Mouse (Mus musculus): ENCODE measurements around the gene Grik3. TPM values are rescaled to one million over a fixed set of nuclear protein-coding genes. Genes with fewer than 3 reads are reported as not detected.
A peak's percentile ranks its signal among the peaks of the same experiment; 100 is the strongest.

Grik3 gene
- polyA plus RNA-seq, 1 experiment: 0.09 TPM

GRCm38 (mm10) chr4:125697626-125698025 is 207.1 kb downstream of the Grik3 start:
- H3K4me1 ChIP-seq (ENCODE audit: control insufficient read depth, insufficient read depth, low read length): no peaks in the 10 kb centered on the region
- WGBS: 42% methylated on average over 9 of the region's 9 CpGs
- H3K27me3 ChIP-seq (replicated peaks; ENCODE audit: control insufficient read depth, insufficient read depth, low read length): no peaks in the 10 kb centered on the region
- no peak overlapping the region for H3K27ac ChIP-seq (ENCODE audit: insufficient read depth, low read depth, low read length)
- H3K36me3 ChIP-seq (ENCODE audit: control insufficient read depth, insufficient read depth, low read length): no peaks in the 10 kb centered on the region
- DNase-seq: no peak
- no peak for TF ChIP-seq POLR2A (IDR thresholded peaks at IDR 0.05; ENCODE audit: low read depth, low read length)
- no peak for TF ChIP-seq CTCF (conservative IDR thresholded peaks at IDR 0.05; ENCODE audit: insufficient read depth, insufficient read length, low read depth, low read length)
- no peak overlapping the region for H3K4me3 ChIP-seq (ENCODE audit: insufficient read depth, low read depth, low read length)

DNA sequence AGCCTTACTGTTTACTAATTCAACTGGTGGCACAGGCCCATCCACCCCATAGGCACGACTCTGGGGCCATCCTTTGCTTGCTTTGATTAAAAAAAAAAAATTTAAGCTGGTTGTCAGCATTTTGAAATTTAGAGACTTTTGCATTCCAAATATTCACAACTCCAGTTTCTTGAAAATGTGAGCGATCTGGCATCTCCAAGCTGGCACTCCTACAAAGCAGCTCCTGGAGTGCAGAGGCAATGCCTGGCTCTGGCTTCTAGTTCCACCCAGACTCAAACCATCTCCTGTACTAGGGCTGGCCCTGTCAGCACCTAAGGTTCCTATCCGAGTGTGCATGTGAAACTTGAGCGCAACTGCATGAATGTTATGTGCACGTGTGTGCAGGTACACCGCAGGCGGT is 208.6 kb downstream of the Grik3 start:
- Histone ChIP-seq H3K27ac (ENCODE audit: insufficient read depth, low read depth, low read length) (no peak overlapping the region), H3K4me3 (ENCODE audit: insufficient read depth, low read depth, low read length) (no peak overlapping the region), H3K27me3 (replicated peaks; ENCODE audit: control insufficient read depth, insufficient read depth, low read length) (no peaks in the 10 kb centered on the region), H3K36me3 (ENCODE audit: control insufficient read depth, insufficient read depth, low read length) (no peaks in the 10 kb centered on the region), H3K4me1 (ENCODE audit: control insufficient read depth, insufficient read depth, low read length) (no peaks in the 10 kb centered on the region)
- TF ChIP-seq POLR2A (IDR thresholded peaks at IDR 0.05; ENCODE audit: low read depth, low read length): no peak
- TF ChIP-seq CTCF (conservative IDR thresholded peaks at IDR 0.05; ENCODE audit: insufficient read depth, insufficient read length, low read depth, low read length): no peak
- WGBS: 85% methylated on average over 7 of the region's 7 CpGs
- DNase-seq: no peak

DNA sequence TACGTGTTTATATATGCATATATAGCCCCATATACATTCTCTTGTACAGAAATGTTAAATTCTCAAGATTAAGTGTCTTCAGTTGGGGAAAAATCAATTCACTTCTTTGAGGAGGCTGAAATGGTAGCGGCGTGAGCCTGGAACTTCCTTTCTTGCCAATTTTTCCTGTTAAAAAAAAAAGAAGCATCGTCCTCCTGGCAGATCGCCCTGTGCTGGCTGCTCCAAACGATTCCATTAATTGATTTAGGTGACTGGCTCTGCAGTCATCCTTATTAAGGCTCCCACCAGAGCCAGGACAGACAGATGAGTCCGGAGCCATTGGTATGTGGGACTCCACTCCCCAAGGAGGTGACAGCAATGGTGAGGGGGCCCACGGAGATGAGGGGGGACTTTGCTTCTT is 209.8 kb downstream of the Grik3 start:
- 47% methylated on average over 8 of the region's 8 CpGs for WGBS
- Histone ChIP-seq H3K4me3 (ENCODE audit: insufficient read depth, low read depth, low read length) (no peak overlapping the region), H3K27me3 (replicated peaks; ENCODE audit: control insufficient read depth, insufficient read depth, low read length) (no peaks in the 10 kb centered on the region), H3K27ac (ENCODE audit: insufficient read depth, low read depth, low read length) (no peak overlapping the region), H3K4me1 (ENCODE audit: control insufficient read depth, insufficient read depth, low read length) (no peaks in the 10 kb centered on the region), H3K36me3 (ENCODE audit: control insufficient read depth, insufficient read depth, low read length) (no peaks in the 10 kb centered on the region)
- no peak for DNase-seq
- TF ChIP-seq POLR2A (IDR thresholded peaks at IDR 0.05; ENCODE audit: low read depth, low read length) (no peak), CTCF (conservative IDR thresholded peaks at IDR 0.05; ENCODE audit: insufficient read depth, insufficient read length, low read depth, low read length) (no peak)

DNA sequence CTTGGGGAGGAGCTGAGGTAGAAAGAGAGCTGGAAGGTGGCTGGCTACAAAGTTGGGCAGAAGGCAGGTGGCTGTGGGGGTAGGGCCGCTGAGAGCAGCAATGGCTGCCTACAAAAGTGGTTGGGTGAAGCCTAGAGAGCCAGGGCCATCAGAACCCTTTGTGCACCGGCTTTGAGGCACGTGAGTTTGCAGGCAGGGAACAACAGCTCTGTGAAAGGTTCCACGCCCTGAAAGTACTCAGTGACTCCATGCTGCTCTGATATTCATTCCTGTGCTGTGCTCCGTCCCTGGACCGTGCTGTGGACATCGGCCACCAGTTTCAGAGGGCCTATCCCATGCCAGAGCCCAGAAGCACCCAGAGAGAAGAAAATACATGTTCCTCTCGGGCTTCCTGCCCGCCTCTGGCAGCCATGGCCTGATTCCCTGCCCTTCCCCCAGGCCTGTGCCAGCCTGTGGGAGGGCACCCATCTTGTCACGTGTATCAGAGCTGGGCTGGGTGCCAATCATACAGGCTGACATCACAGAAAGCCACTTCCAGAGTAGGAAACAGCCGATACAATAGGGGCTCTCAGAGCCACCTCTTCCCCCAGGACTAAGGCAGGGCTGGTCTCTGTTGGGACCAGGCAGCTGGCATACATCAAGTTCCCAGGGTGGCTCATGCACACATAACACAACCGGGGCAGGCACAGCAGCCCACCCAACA is 212.3 kb downstream of the Grik3 start:
- DNase-seq: peak; percentile 54
- no peaks in the 10 kb centered on the region for H3K36me3 ChIP-seq (ENCODE audit: control insufficient read depth, insufficient read depth, low read length)
- H3K27me3 ChIP-seq (replicated peaks; ENCODE audit: control insufficient read depth, insufficient read depth, low read length): no peaks in the 10 kb centered on the region
- H3K27ac ChIP-seq (ENCODE audit: insufficient read depth, low read depth, low read length): no peak overlapping the region
- 58% methylated on average over 12 of the region's 12 CpGs for WGBS
- no peak overlapping the region for H3K4me3 ChIP-seq (ENCODE audit: insufficient read depth, low read depth, low read length)
- TF ChIP-seq POLR2A (IDR thresholded peaks at IDR 0.05; ENCODE audit: low read depth, low read length): no peak
- no peaks in the 10 kb centered on the region for H3K4me1 ChIP-seq (ENCODE audit: control insufficient read depth, insufficient read depth, low read length)

DNA sequence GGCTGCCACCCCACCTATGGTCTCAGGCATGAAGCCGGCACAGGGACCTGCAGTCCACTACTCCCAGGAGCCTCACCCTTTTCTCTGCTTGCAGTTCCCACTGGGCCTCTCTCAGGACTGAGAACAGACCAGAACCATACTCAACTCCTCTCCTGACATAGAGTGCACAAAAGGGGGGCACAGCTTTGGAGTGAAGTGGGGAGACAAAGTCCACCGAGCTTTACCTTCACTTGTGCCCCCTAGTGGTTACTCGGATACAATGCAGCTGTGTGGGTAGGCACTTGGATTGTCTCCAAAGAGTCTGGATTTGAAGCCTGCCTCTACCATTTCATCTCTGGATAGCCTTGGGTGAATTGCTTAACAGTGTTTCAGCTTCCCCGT is 212.8 kb downstream of the Grik3 start:
- no peak overlapping the region for H3K27ac ChIP-seq (ENCODE audit: insufficient read depth, low read depth, low read length)
- 34% methylated on average over 4 of the region's 4 CpGs for WGBS
- H3K4me1 ChIP-seq (ENCODE audit: control insufficient read depth, insufficient read depth, low read length): no peaks in the 10 kb centered on the region
- no peak overlapping the region for H3K4me3 ChIP-seq (ENCODE audit: insufficient read depth, low read depth, low read length)
- H3K36me3 ChIP-seq (ENCODE audit: control insufficient read depth, insufficient read depth, low read length): no peaks in the 10 kb centered on the region
- TF ChIP-seq CTCF (conservative IDR thresholded peaks at IDR 0.05; ENCODE audit: insufficient read depth, insufficient read length, low read depth, low read length) (peak; percentile 48), POLR2A (IDR thresholded peaks at IDR 0.05; ENCODE audit: low read depth, low read length) (no peak)
- peak; percentile 12 for DNase-seq
- H3K27me3 ChIP-seq (replicated peaks; ENCODE audit: control insufficient read depth, insufficient read depth, low read length): no peaks in the 10 kb centered on the region

GRCm38 (mm10) chr4:125705746-125706145 is 215.2 kb downstream of the Grik3 start:
- H3K36me3 ChIP-seq (ENCODE audit: control insufficient read depth, insufficient read depth, low read length): no peaks in the 10 kb centered on the region
- DNase-seq: no peak
- TF ChIP-seq CTCF (conservative IDR thresholded peaks at IDR 0.05; ENCODE audit: insufficient read depth, insufficient read length, low read depth, low read length): no peak
- no peaks in the 10 kb centered on the region for H3K27me3 ChIP-seq (replicated peaks; ENCODE audit: control insufficient read depth, insufficient read depth, low read length)
- H3K4me3 ChIP-seq (ENCODE audit: insufficient read depth, low read depth, low read length): no peak overlapping the region
- 56% methylated on average over 8 of the region's 8 CpGs for WGBS
- no peaks in the 10 kb centered on the region for H3K4me1 ChIP-seq (ENCODE audit: control insufficient read depth, insufficient read depth, low read length)
- no peak overlapping the region for H3K27ac ChIP-seq (ENCODE audit: insufficient read depth, low read depth, low read length)

DNA sequence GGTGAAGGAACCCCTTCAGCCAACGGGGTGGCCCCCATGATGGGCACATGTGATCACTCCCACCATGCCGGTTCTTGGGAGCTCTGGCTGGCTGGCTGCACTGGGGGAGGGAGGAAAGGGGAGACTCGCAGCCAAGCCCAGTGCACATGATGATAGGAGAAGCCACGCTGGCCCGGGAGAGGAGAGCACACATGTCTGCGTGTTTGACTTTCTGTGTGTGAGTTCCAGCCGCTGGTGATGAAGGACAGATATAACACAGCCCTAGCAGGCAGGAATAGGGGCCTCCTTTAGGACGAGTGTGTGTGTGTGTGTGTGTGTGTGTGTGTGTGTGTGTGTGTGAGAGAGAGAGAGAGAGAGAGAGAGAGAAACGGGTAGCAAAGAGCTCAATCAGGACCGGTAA is 219.2 kb downstream of the Grik3 start:
- 71% methylated on average over 10 of the region's 10 CpGs for WGBS
- Histone ChIP-seq H3K4me3 (ENCODE audit: insufficient read depth, low read depth, low read length) (no peak overlapping the region), H3K27me3 (replicated peaks; ENCODE audit: control insufficient read depth, insufficient read depth, low read length) (no peaks in the 10 kb centered on the region), H3K4me1 (ENCODE audit: control insufficient read depth, insufficient read depth, low read length) (no peaks in the 10 kb centered on the region), H3K36me3 (ENCODE audit: control insufficient read depth, insufficient read depth, low read length) (no peaks in the 10 kb centered on the region), H3K27ac (ENCODE audit: insufficient read depth, low read depth, low read length) (no peak overlapping the region)
- no peak for DNase-seq
- no peak for TF ChIP-seq CTCF (conservative IDR thresholded peaks at IDR 0.05; ENCODE audit: insufficient read depth, insufficient read length, low read depth, low read length)
- no peak for TF ChIP-seq POLR2A (IDR thresholded peaks at IDR 0.05; ENCODE audit: low read depth, low read length)
